Mouse (Mus musculus): ENCODE data around the gene Slc30a5. TPM values are rescaled to one million over a fixed set of nuclear protein-coding genes. Genes with fewer than 3 reads are reported as not detected.
A peak's percentile ranks its signal among the peaks of the same experiment; 100 is the strongest.

The Slc30a5 gene
- polyA plus RNA-seq, 1 experiment from 2014 or later, result 51.0 TPM

- WGBS (ENCODE audit: missing documents), result 43% methylated on average over 4 of the region's 4 CpGs
- no peaks in the 10 kb centered on the region for H3K36me3 ChIP-seq (ENCODE audit: inconsistent target)
- H3K79me2 ChIP-seq (ENCODE audit: inconsistent target), result no peaks in the 10 kb centered on the region
- no peak overlapping the region for H3K27ac ChIP-seq
- H3K4me3 ChIP-seq (ENCODE audit: inconsistent target), result no peak overlapping the region
Observed at GRCm38 (mm10) chr13:100854174-100854573, 20.9 kb upstream of the Slc30a5 start.

- H3K27ac ChIP-seq, result no peak overlapping the region
- H3K4me3 ChIP-seq (ENCODE audit: inconsistent target), result no peak overlapping the region
- no peaks in the 10 kb centered on the region for H3K79me2 ChIP-seq (ENCODE audit: inconsistent target)
- WGBS (ENCODE audit: missing documents), result 94% methylated on average over 3 of the region's 3 CpGs
- H3K36me3 ChIP-seq (ENCODE audit: inconsistent target), result no peaks in the 10 kb centered on the region
Observed at GRCm38 (mm10) chr13:100853120-100853519, 19.9 kb upstream of the Slc30a5 start.

GRCm38 (mm10) chr13:100849137-100849536 is 15.9 kb upstream of the Slc30a5 start:
- no peaks in the 10 kb centered on the region for H3K36me3 ChIP-seq (ENCODE audit: inconsistent target)
- no peak overlapping the region for H3K4me3 ChIP-seq (ENCODE audit: inconsistent target)
- H3K79me2 ChIP-seq (ENCODE audit: inconsistent target), result no peaks in the 10 kb centered on the region
- H3K27ac ChIP-seq, result no peak overlapping the region
- no CpG with 5 or more reads among the region's 3 CpGs for WGBS (ENCODE audit: missing documents)

- Histone ChIP-seq H3K27ac (no peak overlapping the region), H3K79me2 (ENCODE audit: inconsistent target) (no peaks in the 10 kb centered on the region), H3K4me3 (ENCODE audit: inconsistent target) (no peak overlapping the region), H3K36me3 (ENCODE audit: inconsistent target) (no peaks in the 10 kb centered on the region)
- WGBS (ENCODE audit: missing documents), result 83% methylated on average over 21 of the region's 21 CpGs
Observed at GRCm38 (mm10) chr13:100846891-100847579, 13.8 kb upstream of the Slc30a5 start.

DNA sequence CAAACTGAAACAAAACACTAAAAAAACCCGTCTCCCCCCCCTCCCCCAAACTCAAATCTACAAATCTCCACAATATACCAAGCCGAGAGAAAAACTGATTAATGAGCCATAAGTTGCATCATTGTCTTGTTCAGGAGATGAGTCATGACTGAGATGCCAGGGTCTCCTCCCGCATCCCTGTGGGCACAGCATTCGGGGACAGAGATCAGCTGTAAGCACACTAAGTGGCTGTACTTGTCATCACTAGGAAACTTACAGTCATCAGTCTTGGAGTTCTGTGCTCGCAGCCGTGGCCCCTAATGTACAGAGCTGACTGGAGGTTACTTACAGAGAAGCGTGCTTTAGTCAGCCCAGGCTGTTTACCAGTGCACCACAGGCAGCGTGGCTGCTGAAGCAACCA is 13.0 kb upstream of the Slc30a5 start:
- H3K27ac ChIP-seq, result no peak overlapping the region
- no peak overlapping the region for H3K4me3 ChIP-seq (ENCODE audit: inconsistent target)
- 76% methylated on average over 8 of the region's 8 CpGs for WGBS (ENCODE audit: missing documents)
- no peaks in the 10 kb centered on the region for H3K36me3 ChIP-seq (ENCODE audit: inconsistent target)
- no peaks in the 10 kb centered on the region for H3K79me2 ChIP-seq (ENCODE audit: inconsistent target)

DNA sequence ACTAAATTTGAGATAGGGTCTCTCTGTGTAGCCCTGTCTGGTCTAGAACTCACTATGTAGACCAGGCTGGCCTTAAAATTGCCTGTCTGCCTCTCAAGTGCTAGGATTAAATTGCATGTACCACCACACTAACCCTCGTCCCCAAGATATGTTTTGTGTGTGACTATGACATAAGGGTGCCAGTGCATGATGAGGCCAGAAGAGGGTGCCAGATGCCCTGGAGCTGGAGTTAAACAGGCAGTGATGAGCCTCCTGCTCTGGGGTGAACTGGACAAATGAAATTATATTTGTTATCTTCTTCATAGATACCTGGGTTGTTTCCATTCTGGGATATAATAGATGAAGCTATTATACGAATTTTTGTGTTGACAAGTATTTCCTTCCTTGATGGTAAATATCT is 10.7 kb upstream of the Slc30a5 start:
- 86% methylated on average over 2 of the region's 2 CpGs for WGBS (ENCODE audit: missing documents)
- no peak overlapping the region for H3K4me3 ChIP-seq (ENCODE audit: inconsistent target)
- no peak overlapping the region for H3K27ac ChIP-seq

GRCm38 (mm10) chr13:100843016-100843725 is 9.9 kb upstream of the Slc30a5 start:
- 58% methylated on average over 7 of the region's 7 CpGs for WGBS (ENCODE audit: missing documents)
- Histone ChIP-seq H3K79me2 (ENCODE audit: inconsistent target) (no peaks in the 10 kb centered on the region), H3K27ac (no peak overlapping the region), H3K4me3 (ENCODE audit: inconsistent target) (no peak overlapping the region), H3K36me3 (ENCODE audit: inconsistent target) (no peaks in the 10 kb centered on the region)

More for the DNA sequence above, 10.7 kb upstream of the Slc30a5 start:
- no peaks in the 10 kb centered on the region for H3K79me2 ChIP-seq (ENCODE audit: inconsistent target)
- no peaks in the 10 kb centered on the region for H3K36me3 ChIP-seq (ENCODE audit: inconsistent target)

DNA sequence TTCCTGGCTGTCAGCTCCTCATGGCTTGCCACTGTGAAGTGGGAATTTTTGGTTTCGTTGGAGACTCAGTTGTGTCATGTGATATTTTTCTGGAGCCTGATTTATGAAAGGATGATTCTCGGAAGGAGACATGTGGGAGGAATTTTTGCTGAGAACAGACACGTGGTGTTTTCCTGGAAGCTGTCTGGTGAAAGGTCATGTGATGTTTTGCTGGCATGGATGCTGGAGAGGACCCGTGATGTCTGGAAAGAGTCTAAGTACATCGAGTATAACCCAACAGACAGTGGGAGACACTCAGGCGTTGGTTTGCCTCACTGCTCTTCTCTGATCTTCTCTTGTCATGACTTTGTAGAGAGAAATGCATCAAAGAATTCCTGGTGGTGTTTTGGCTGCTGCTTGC is 8.5 kb upstream of the Slc30a5 start:
- 89% methylated on average over 5 of the region's 6 CpGs for WGBS (ENCODE audit: missing documents)
- Histone ChIP-seq H3K27ac (no peak overlapping the region), H3K4me3 (ENCODE audit: inconsistent target) (no peak overlapping the region), H3K79me2 (ENCODE audit: inconsistent target) (no peaks in the 10 kb centered on the region), H3K36me3 (ENCODE audit: inconsistent target) (no peaks in the 10 kb centered on the region)

GRCm38 (mm10) chr13:100834777-100835176 is 1.6 kb upstream of the Slc30a5 start:
- H3K4me3 ChIP-seq (ENCODE audit: inconsistent target), result no peak overlapping the region
- peak overlapping the region; percentile 10; the same call in 1 of the 2 replicates for H3K27ac ChIP-seq
- H3K36me3 ChIP-seq (ENCODE audit: inconsistent target), result no peaks in the 10 kb centered on the region
- H3K79me2 ChIP-seq (ENCODE audit: inconsistent target), result peaks cover 30% of the 10 kb centered on the region

GRCm38 (mm10) chr13:100833640-100834002 is 394 bp upstream of the Slc30a5 start:
- WGBS (ENCODE audit: missing documents), result 41% methylated on average over 6 of the region's 6 CpGs
- Histone ChIP-seq H3K36me3 (ENCODE audit: inconsistent target) (0 out of 2 replicates have a peak, but pooled peaks cover 5% of the 10 kb centered on the region), H3K27ac (no peak overlapping the region), H3K4me3 (ENCODE audit: inconsistent target) (no peak overlapping the region), H3K79me2 (ENCODE audit: inconsistent target) (peaks cover 41% of the 10 kb centered on the region)

GRCm38 (mm10) chr13:100832188-100832587 is 1.0 kb downstream of the Slc30a5 start:
- peaks cover 55% of the 10 kb centered on the region for H3K79me2 ChIP-seq (ENCODE audit: inconsistent target)
- H3K4me3 ChIP-seq (ENCODE audit: inconsistent target), result peak overlapping the region; percentile 92
- H3K27ac ChIP-seq, result peak overlapping the region; percentile 90
- 0% methylated on average over 8 of the region's 8 CpGs for WGBS (ENCODE audit: missing documents)
- H3K36me3 ChIP-seq (ENCODE audit: inconsistent target), result peaks cover 19% of the 10 kb centered on the region; the same call in 1 of the 2 replicates

- Histone ChIP-seq H3K4me3 (ENCODE audit: inconsistent target) (no peak overlapping the region; the same call in 1 of the 2 replicates), H3K79me2 (ENCODE audit: inconsistent target) (peaks cover 66% of the 10 kb centered on the region), H3K36me3 (ENCODE audit: inconsistent target) (peaks cover 29% of the 10 kb centered on the region; the same call in 1 of the 2 replicates), H3K27ac (no peak overlapping the region)
- WGBS (ENCODE audit: missing documents), result 84% methylated on average over 6 of the region's 6 CpGs
Observed at GRCm38 (mm10) chr13:100831123-100831522, 2.1 kb downstream of the Slc30a5 start.

GRCm38 (mm10) chr13:100825627-100826410 is 7.4 kb downstream of the Slc30a5 start:
- no peak overlapping the region for H3K27ac ChIP-seq
- peaks cover 96% of the 10 kb centered on the region for H3K79me2 ChIP-seq (ENCODE audit: inconsistent target)
- WGBS (ENCODE audit: missing documents), result 94% methylated on average over 9 of the region's 9 CpGs
- H3K4me3 ChIP-seq (ENCODE audit: inconsistent target), result no peak overlapping the region
- H3K36me3 ChIP-seq (ENCODE audit: inconsistent target), result peaks cover 54% of the 10 kb centered on the region; the same call in 1 of the 2 replicates

DNA sequence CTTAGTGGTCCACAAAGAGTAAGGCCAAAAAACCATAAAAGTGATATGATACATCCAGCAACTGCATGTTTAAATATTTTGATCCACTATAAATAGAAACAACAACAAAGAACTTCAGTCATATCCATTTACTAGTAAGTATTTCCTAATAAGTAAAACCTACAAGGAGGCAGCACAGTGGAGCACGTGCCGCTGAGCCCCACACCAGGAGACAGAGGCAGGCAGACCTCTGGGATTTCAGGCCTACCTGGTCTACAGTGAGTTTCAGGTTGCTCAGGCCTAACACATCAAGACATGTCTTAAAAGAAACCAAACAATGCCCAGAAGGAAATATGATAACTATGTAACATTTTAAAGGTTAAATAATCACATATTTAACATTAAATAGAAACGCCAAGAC is 8.3 kb downstream of the Slc30a5 start:
- WGBS (ENCODE audit: missing documents), result 92% methylated on average over 2 of the region's 3 CpGs
- H3K79me2 ChIP-seq (ENCODE audit: inconsistent target), result peaks cover 87% of the 10 kb centered on the region
- no peak overlapping the region for H3K4me3 ChIP-seq (ENCODE audit: inconsistent target)
- peaks cover 63% of the 10 kb centered on the region for H3K36me3 ChIP-seq (ENCODE audit: inconsistent target)
- no peak overlapping the region for H3K27ac ChIP-seq

DNA sequence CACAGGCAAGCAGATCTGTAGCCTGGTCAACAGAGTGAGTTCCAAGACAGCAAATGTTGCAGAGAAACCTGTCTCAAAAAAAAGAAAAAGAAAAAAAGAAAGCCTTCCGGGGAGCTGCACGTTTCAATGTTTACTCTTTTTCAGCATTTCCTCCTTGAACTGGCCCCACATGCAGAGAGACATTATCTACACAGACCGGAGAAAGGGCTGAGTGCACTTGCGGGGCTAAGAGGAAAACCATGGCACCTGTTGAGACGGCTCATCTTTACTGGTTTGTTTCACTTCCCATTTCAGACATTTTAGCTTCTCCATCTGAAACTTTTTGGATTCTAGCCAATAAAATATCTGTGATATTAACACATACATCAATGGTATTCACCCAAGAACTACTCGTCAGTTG is 8.9 kb downstream of the Slc30a5 start:
- H3K27ac ChIP-seq, result no peak overlapping the region
- WGBS (ENCODE audit: missing documents), result 15% methylated on average over 6 of the region's 6 CpGs
- peaks cover 81% of the 10 kb centered on the region for H3K79me2 ChIP-seq (ENCODE audit: inconsistent target)
- H3K36me3 ChIP-seq (ENCODE audit: inconsistent target), result peaks cover 69% of the 10 kb centered on the region
- no peak overlapping the region for H3K4me3 ChIP-seq (ENCODE audit: inconsistent target)
